Mouse (Mus musculus) G1E-ER4 (cell line): ENCODE results near the gene Olfr340. TPM values are rescaled to one million over a fixed set of nuclear protein-coding genes. Genes with fewer than 3 reads are reported as not detected.

Source experiments
- GATA1 ChIP-seq: IDR thresholded peaks from one replicate; pipeline ENCODE4 v1.8.0; 2012; ENCODE audit warnings: low read length, inconsistent platforms
- polyA plus RNA-seq: library from polyadenylated mRNA; stranded (reverse); fragments of >175 nt; gene quantifications from 2 replicates; pipeline ENCODE4 v1.2.3, GENCODE M21; 2012

The Olfr340 gene
- not detected in 2 replicates for polyA plus RNA-seq

GRCm38 (mm10) chr2:36452287-36452686, at the start of gene Olfr340:
TSS of gene Olfr340 (plus strand) at chr2:36452587.
- no peak for TF ChIP-seq GATA1

GRCm38 (mm10) chr2:36418647-36419046, 33.7 kb upstream of the Olfr340 start, which contains the start of gene Olfr339:
TSS of gene Olfr339 (plus strand) at chr2:36418947.
- no peak for TF ChIP-seq GATA1

GRCm38 (mm10) chr2:36473634-36474033, 21.2 kb downstream of the Olfr340 start:
- TF ChIP-seq GATA1: no peak

- no peak for TF ChIP-seq GATA1
These were observed 30.0 kb downstream of the Olfr340 start, which contains the start of gene Olfr341 for GRCm38 (mm10) chr2:36482368-36482767. TSS of gene Olfr341 (minus strand) at chr2:36482468.

Other genes with a start within 250 kb of the Olfr340 start
- gene Ptgs1, start 222.2 kb upstream of the Olfr340 start, polyA plus RNA-seq: not detected in 2 replicates
- not detected in 2 replicates for gene Olfr338, start 79.1 kb upstream of the Olfr340 start, polyA plus RNA-seq
- not detected in 2 replicates for gene Olfr339, start 33.6 kb upstream of the Olfr340 start, polyA plus RNA-seq
- not detected in 2 replicates for gene Olfr341, start 29.9 kb downstream of the Olfr340 start, polyA plus RNA-seq
- not detected in 2 replicates for gene Olfr342, start 72.4 kb downstream of the Olfr340 start, polyA plus RNA-seq
- gene Olfr344, start 114.1 kb downstream of the Olfr340 start, polyA plus RNA-seq: not detected in 2 replicates
- gene Olfr345, start 187.5 kb downstream of the Olfr340 start, polyA plus RNA-seq: not detected in 2 replicates
- gene Olfr346, start 233.2 kb downstream of the Olfr340 start, polyA plus RNA-seq: not detected in 2 replicates